8 mouse cellular contexts compared by ENCODE assay signal in the genomic region with DNA sequence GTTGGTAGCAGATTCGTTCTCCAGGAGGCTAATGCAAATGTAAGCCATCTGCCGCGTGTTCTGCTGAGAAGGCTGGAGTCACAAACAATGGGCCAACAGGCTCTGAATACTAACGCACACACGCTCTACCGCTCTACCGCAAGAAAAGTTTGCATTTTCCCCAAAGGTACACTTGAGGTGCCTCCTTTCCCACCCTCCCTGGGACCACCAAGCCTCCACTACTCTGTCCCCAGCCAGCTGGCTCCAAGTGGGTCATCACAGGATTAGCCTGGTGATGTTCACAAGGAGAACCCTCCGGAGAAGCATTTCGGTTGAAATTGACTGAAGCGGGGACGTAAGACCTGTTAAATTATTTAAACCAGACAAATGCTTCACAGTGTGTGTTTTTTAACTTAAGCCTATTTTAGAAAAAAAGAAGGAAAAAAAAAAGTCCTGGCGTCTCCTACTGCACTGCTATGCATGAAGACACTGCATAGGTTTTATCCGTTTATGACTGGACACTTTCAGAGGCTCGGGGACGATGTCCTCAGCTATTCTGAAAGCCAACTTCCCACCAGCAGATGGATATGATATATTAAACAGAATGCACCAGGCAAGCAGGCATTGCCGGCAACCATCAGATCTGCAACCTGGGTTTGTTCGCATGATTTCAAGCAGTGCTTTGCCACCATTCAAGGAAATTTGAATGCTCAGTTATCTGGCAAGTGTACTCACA.
A peak's percentile ranks its signal among the peaks of the same experiment; 100 is the strongest.
DNase-seq lines count a peak whose midpoint lies in the region; ATAC-seq and TF ChIP-seq lines count a peak whose summit lies in the region.

No protein-coding gene starts in this region.

- H3K9ac ChIP-seq in forebrain, embryonic 15.5 days (replicated peaks): 0 out of 2 replicates have a peak overlapping the region, but pooled peaks have one; percentile 22

- TF ChIP-seq POLR2A in lung, adult 2 months (IDR thresholded peaks at IDR 0.05; ENCODE audit: borderline replicate concordance, extremely low read depth, low read depth, low read length): no peak

- H3K36me3 ChIP-seq in forebrain, embryonic 15.5 days: no peaks in the 10 kb centered on the region

- peak overlapping the region; percentile 93 for H3K27ac ChIP-seq in forebrain, embryonic 15.5 days (replicated peaks)

- peak; percentile 77 for DNase-seq in cerebellum, adult 9-10 months
- DNase-seq in left cerebral cortex, postnatal 25 days (ENCODE audit: low spot score in 2 of 2): peak; percentile 40 to 57
- DNase-seq in retina, embryonic 14.5 days (ENCODE audit: low spot score): peak; percentile 52
- DNase-seq in c-Kit-positive CD71-positive TER-119-positive erythroid progenitor cells, embryonic 14.5 days (ENCODE audit: low spot score): no peak
- no peak for DNase-seq in lung, adult 2 months
- no peak for DNase-seq in kidney, adult 18-20 months
- no peak for DNase-seq in liver

- peak; percentile 88 for ATAC-seq in forebrain, embryonic 15.5 days (replicated peaks)

- no peak for TF ChIP-seq CTCF in lung, adult 2 months (IDR thresholded peaks at IDR 0.05; ENCODE audit: insufficient read depth, low read length)

- intact Hi-C loops in left cerebral cortex, postnatal 25 days (cut with DNase I): loop anchor here (1.0 kb wide), 1 partner anchor 97 kb away; no protein-coding TSS in a partner anchor

- peaks cover 28% of the 10 kb centered on the region for H3K4me1 ChIP-seq in forebrain, embryonic 15.5 days
- H3K4me1 ChIP-seq in lung, adult 2 months (ENCODE audit: control insufficient read depth, insufficient read depth, low read length): no peaks in the 10 kb centered on the region

- WGBS in forebrain, embryonic 15.5 days: 18% methylated on average over 17 of the region's 17 CpGs
- WGBS in lung, adult 2 months: 71% methylated on average over 17 of the region's 17 CpGs

- H3K4me2 ChIP-seq in forebrain, embryonic 15.5 days (replicated peaks): peak overlapping the region; percentile 47

- no peaks in the 10 kb centered on the region for H3K27me3 ChIP-seq in forebrain, embryonic 15.5 days

- H3K4me3 ChIP-seq in forebrain, embryonic 15.5 days: peak overlapping the region; percentile 21; the same call in 1 of the 2 replicates
- H3K4me3 ChIP-seq in lung, adult 2 months (replicated peaks; ENCODE audit: extremely low read depth, low read depth, low read length): no peak overlapping the region

- H3K9me3 ChIP-seq in forebrain, embryonic 15.5 days: no peaks in the 10 kb centered on the region

Comparison
In these comparisons a context has a peak if more than half of its experiments do, and no peak if none do; other contexts are left out.
1. DNase-seq: peak in cerebellum, adult 9-10 months (single experiment), left cerebral cortex, postnatal 25 days (2 of 2) and retina, embryonic 14.5 days (single experiment); none in c-Kit-positive CD71-positive TER-119-positive erythroid progenitor cells, embryonic 14.5 days (single experiment), lung, adult 2 months (single experiment), kidney, adult 18-20 months (single experiment) and liver (single experiment).